Mouse (Mus musculus): ENCODE measurements around the gene Slc25a54.

Gene Slc25a54

DNA sequence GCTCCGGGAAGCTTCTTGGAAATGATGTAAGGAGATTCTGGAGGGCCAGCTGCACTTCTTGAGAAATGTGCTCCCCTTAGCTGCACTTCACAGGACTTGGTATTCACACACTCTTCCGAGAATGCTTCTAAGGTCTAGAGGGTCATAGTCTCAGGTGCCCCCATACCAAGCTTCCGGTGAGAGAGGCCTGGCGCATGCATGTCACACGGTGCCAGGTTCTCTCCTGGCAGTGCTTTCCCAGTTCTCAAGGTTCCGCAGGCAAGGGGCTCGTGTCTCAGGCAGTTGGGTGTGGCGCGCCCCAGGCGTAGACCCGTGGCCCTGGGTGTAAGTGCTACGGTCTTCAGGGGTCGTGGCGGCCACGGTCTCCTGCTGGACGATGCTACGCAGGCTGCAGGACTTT lies at the start of gene Slc25a54:
TSS of gene Slc25a54 (plus strand) at position 301 of the 400 bp plus-strand sequence.
- no peak for DNase-seq

- no peak for DNase-seq
Observed at GRCm38 (mm10) chr3:109030817-109031216, 49.5 kb upstream of the Slc25a54 start.

DNA sequence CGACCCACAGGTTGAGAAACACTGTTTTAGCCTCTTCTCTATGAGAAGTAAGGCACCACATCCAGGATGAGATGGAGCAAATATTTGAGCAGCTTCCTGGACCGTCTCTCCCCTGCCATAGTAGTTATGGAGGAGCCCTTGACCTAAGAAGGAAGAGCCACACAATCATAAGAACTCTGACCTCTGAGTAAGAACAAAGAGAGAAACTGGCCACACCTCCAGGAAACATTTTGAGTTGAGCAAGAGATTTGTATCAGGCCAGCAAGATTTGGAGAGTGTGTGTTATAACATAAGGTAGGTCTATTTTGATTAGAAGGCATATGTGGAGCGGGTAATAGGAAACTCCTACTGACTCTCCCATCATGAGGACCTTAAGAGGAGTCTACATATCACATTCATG lies 48.6 kb upstream of the Slc25a54 start:
- no peak for DNase-seq

DNA sequence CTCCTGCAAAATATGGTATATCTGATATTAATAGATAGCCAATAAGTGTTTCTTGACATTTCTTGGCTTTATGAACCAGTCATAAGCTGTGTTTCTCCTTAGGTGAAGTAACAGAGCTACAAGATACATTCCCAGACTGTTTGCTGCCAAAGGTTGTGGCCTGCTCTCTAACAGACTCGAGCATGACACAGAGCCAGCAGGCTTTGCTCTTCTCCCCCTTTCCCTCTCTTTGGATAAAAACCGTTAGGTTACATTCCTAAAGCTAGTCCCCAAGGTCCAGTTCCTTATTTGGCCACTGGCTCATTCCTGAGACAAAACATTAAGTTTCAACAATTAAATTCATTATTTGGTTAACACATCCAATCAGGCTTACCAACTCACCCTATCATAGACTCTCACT lies 48.0 kb upstream of the Slc25a54 start:
- DNase-seq, result no peak

- no peak for DNase-seq
Observed at GRCm38 (mm10) chr3:109034411-109034810, 45.9 kb upstream of the Slc25a54 start.

DNA sequence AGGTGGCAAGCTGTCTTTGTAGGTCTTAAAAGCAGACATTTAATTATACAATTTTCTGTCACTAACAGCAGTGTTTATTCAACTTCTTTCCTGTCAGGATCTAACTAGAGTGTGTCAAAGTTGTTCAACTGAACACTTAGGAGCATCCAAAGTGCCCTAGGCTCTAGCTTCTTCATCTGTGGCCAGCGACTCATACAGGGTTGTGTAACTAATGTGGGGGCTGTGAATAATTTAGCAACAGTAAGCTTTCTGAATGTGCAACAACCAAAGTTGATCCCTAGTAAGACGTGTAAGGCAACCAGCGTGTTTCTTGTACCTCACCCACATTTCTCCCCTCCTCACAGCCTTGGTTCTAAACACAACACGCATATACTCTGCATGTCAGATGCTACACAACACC lies 39.4 kb upstream of the Slc25a54 start:
- DNase-seq, result no peak

DNA sequence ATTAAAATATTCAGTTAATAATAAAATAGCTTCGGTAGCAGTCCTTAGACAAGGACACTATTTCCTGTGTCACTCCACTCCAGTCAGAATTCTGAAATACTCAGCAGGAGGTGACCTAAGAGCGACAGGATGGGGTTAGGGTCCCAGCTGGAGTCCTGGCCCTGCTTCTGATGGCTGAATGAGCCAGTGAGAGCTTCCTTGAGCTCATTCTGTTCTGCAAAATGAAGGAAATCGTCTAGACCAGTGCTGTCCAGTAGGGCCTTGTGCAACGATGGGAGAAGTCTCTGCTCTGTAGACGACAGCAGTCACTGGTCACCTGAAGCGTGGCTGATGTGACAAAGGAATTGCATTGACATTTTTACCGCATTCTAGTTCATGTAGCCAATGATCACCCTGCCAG lies 36.9 kb upstream of the Slc25a54 start:
- no peak for DNase-seq

DNA sequence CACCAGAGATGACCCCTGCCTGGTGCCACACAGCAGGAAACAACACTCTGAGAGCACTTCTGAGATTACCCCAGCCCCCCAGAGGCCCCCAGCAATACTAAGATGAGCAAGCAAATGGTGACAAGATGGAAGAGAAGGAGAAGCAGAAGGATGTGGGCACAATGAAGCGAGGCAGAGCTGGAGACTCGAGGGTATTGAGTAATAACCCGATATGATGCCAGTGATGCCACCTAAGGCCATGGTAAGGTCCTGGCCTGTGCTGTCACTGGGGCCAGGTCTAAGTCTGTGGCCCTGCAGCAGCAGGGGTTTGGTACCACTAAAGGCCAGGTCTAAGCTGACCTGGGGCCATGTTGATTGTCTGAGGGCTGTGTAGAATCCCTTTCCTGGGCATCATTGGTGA lies 33.8 kb upstream of the Slc25a54 start:
- no peak for DNase-seq

- DNase-seq, result no peak
Observed at GRCm38 (mm10) chr3:109047707-109048283, 32.5 kb upstream of the Slc25a54 start.

DNA sequence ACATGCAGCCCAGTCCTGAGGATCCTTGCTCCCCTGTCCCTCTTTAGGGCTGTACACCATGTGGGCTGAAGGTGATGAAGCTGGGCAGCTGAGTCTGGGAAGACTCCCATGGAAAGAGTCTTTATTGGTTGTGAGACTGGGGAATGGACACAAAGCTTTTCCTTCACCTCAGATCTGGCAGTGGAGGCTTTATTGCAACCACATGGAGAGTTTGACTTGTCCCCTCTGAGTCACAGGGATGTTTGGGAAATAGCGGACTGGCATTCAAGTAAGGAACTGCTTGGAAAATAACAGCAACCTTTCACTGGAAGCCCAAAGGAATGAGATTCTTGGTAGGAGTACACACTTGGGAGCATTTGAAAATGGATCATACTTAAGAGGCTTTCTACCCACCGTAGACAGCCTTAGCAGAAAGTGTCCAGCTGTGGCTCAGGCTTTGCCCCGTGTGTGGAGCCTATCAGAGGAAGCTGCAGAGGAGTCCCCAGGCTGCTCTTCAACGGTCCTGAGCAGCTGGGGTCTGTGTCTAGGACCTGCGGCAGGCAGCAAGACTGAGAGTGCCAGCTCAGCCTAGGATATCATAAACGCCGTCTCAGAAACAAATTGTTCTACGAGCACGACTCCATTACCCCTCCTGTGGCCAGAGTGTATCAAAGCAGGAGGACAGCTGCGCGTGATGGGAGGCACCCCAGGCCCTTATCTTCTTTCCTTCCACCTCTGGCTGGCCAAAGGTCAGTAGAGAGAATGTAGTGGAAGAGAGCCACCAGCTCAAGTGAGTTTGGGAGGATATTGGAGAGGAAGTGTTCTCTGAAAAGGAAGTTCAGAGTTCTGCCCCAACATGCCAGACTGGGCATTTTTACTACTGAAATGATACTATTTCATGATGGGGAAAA lies 29.0 kb upstream of the Slc25a54 start:
- no peak for DNase-seq

DNA sequence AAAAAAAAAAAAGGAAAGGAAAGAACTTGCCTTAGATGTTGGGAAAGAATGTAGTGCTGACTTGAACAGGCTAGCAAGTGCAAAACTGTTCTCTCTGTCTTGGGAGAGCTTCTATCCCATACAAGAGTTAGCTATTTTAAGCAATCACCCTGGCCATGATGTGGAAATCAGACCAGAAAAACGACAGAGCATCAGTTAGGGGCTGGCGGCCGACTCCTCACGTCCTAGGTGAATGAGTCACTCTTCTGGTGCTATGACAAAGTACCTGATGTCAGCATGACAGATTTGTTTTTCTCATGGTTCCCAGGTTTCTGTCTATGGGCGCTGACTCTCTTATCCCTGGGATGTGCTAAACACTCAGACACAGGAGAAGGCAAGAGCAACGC lies 28.3 kb upstream of the Slc25a54 start:
- DNase-seq, result no peak

DNA sequence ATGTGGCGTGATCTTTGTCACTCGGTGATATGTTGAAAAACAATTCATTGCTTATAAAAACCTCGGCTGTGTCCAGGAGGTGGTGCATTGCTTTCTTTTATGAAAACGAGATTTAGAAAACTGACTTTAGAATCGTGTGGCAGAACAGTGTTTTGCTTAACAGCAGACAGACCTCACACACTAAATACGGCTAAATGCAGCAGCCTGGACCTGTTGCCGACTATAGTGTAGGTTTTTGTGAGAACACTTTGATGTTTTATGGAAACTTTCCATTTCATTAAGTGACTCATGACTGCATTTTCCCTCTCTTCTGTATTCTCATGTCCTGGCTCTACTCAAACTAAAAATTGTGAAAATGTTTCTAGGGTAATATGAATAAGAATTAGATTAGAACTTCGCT lies 20.4 kb upstream of the Slc25a54 start:
- no peak for DNase-seq

GRCm38 (mm10) chr3:109062391-109062790 lies 17.9 kb upstream of the Slc25a54 start:
- DNase-seq, result no peak

DNA sequence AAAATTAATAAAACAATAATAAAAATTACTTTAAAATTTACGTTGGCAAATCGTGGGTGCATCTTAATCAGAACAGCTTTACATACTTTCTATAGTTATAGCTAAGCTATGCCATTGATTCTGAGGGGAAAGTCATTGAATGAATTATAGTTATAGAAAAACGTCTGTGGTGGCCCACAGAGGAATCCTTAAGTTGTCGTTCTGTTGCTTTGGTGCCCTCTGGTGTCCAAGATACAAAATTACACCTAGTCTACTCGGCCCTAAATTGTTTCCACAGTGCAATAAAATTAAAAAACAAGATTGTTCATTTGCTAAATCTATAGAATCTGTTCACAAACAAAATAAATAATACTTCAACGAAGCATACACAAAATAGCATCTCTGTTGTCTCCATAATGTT lies 17.3 kb upstream of the Slc25a54 start:
- DNase-seq, result peak; percentile 38

DNA sequence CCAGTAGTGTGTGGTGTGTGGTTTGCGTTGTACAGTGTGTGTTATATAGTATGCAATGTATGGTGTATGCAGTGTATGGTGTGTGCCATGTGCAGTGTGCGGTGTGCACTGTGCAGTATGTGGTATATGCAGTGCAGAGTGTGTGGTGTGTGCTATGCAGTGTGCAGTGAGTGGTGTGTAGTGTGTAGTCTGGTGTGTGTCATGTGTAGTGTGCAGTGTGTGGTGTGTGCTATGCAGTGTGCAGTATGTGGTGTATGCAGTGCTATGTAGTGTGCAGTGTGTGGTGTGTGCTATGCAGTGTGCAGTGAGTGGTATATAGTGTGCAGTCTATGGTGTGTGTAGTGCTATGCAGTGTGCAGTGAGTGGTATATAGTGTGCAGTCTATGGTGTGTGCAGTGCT lies 4.1 kb downstream of the Slc25a54 start:
- DNase-seq, result no peak

DNA sequence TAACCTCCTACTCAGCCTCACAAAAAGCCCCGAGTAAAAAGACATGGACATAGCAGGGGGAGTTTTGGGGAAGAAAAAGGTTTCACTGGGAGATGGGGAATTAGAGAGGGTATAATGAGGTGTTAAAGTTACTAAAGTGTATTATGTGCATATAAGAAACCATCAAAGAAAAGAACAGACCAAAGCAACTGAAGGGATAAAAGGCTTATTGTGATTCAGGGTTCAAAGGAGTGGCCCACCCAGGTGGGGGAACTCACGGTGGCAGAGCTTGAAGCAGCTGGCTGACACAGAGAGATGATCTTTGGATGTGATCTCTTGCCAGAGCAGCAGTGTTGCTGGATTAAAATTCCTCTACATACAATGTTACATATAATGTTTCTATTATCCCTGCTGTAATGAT lies 8.2 kb downstream of the Slc25a54 start:
- no peak for DNase-seq

DNA sequence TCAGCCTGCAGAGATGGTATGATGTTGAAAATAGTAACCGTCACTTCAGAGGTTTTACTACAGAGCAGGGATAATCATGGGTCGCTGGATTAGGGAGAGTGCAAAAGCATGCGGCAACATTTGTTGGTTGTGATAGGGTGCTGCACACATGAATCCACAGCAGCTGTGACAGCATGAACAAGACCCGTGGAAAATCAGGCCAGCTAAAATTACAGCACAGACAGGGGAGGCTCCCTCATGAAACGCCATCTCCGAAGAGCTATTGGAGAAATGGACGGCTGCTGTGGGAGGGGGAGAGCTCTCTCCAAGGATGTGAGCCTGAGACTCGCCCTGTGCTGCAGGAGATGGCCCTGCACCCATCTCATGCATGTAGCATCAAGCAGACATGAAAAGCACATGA lies 24.4 kb downstream of the Slc25a54 start:
- no peak for DNase-seq

DNA sequence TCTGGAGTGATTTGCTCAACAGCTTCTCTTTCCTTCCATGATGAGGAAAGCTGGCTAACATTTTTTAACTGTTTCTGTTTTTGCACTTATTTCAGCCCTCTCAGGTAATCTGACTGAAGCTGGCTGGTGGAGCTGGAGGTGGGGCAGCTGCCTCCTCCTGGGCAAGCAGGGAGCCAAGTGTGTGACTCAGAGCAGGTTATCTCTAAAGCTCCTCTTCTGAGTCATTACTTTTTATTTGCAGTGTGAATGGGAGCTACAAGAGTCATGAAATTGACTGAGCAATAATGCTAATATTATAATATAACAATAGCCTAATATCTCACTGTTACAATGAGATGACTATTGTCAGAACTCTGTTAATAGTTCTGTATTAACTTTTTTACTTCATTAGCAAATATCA lies 36.9 kb downstream of the Slc25a54 start:
- DNase-seq, result no peak

DNA sequence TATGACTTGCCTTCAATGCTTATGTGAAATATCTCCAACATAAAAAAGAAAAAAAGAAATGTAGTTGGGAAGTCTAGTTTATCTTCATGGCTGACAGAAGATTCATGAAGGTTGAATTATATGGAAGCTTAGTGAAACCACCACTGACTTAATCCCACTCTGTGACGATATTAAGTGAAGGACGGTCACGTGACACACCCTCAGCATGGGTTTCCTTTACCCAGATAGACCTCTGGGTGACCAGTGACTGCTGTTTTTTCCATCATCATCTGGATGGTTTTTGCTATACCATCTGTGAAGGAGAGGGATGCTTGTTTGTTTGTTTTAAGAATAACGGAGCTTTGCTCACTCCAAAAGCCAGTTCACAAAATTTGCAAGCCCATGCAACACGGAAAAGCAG lies 39.3 kb downstream of the Slc25a54 start:
- DNase-seq, result no peak

GRCm38 (mm10) chr3:109119973-109120372 lies 39.7 kb downstream of the Slc25a54 start:
- DNase-seq, result no peak

- peak; percentile 5 for DNase-seq
Observed at GRCm38 (mm10) chr3:109122641-109123530, 42.6 kb downstream of the Slc25a54 start, which contains the start of gene Slc25a24. Slc25a24 (plus strand) TSS chr3:109123149.

- DNase-seq, result no peak
Observed at GRCm38 (mm10) chr3:109123531-109123981, 43.3 kb downstream of the Slc25a54 start.

GRCm38 (mm10) chr3:109124091-109124490 lies 43.8 kb downstream of the Slc25a54 start:
- DNase-seq, result no peak
